Mouse (Mus musculus) lung, adult 2 months (tissue): ENCODE results near the gene Slit3.

Experiments used
- CTCF ChIP-seq: fragments of 200-500 bp; IDR thresholded peaks from 2 replicates; pipeline ENCODE4 v1.5.1; 2011; ENCODE audit warnings: mild to moderate bottlenecking, low read length, control low read depth; ENCODE audit not compliant: insufficient read depth
- POLR2A ChIP-seq: fragments of 200-500 bp; IDR thresholded peaks from 2 replicates; pipeline ENCODE4 v1.6.1; 2011; ENCODE audit warnings: low read depth, mild to moderate bottlenecking, control low read depth, low read length, borderline replicate concordance; ENCODE audit errors: extremely low read depth

DNA sequence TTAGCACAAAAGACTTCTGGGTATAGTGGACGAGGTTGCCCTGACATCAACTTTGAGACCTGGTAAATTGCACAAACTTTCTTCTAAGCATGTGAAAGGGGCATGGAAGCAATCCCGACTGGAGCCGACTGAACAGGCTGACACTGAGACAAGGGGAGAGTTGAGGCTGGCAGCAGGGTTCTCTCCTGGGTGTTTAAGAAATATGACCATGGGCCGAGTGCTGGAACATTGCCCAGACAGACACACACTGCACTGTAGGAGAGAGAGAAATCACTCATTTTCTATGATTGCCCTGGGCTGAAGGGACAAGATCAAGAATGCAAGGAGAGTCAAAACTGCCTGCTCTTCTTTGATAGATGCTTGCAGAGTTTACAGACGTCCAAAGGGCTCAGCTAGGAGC lies 608.2 kb downstream of the Slit3 start:
- no peak for TF ChIP-seq CTCF
- no peak for TF ChIP-seq POLR2A
